Mouse (Mus musculus): ENCODE data around the gene Gtf3c2. TPM values are rescaled to one million over a fixed set of nuclear protein-coding genes. Genes with fewer than 3 reads are reported as not detected.

Gene Gtf3c2
- total RNA-seq, 2 experiments from 2014 or later: 58.5 to 66.8 TPM

- no peak for DNase-seq
These were observed 41.5 kb downstream of the Gtf3c2 start, which contains the start of gene Ucn for GRCm38 (mm10) chr5:31138241-31138967. Ucn (minus strand) TSS chr5:31138829.

- no peak for DNase-seq
These were observed 42.3 kb downstream of the Gtf3c2 start for GRCm38 (mm10) chr5:31137658-31138057.

- DNase-seq: no peak
These were observed 43.1 kb downstream of the Gtf3c2 start for GRCm38 (mm10) chr5:31136730-31137424.

- DNase-seq: no peak
These were observed 53.9 kb downstream of the Gtf3c2 start for GRCm38 (mm10) chr5:31126050-31126449.

- no peak for DNase-seq
These were observed 56.5 kb downstream of the Gtf3c2 start for GRCm38 (mm10) chr5:31123481-31123880.

- no peak for DNase-seq
These were observed 58.8 kb downstream of the Gtf3c2 start for GRCm38 (mm10) chr5:31121111-31121510.

GRCm38 (mm10) chr5:31116912-31117311 lies 63.0 kb downstream of the Gtf3c2 start:
- DNase-seq: no peak

GRCm38 (mm10) chr5:31116354-31116753 lies 63.6 kb downstream of the Gtf3c2 start, which contains the start of gene Trim54:
Trim54 (plus strand) TSS chr5:31116712.
- no peak for DNase-seq

- no peak for DNase-seq
These were observed 69.2 kb downstream of the Gtf3c2 start for GRCm38 (mm10) chr5:31110781-31111180.

GRCm38 (mm10) chr5:31108000-31108490 lies 71.9 kb downstream of the Gtf3c2 start, which contains the start of gene Slc30a3:
Slc30a3 (minus strand) TSS chr5:31108237.
- DNase-seq: no peak

Other genes starting within 250 kb of the Gtf3c2 start
- 10 to 100 TPM; 16.5 to 16.7 TPM for gene Cgref1, start 234.6 kb downstream of the Gtf3c2 start, total RNA-seq (2021)
- gene Preb, start 219.8 kb downstream of the Gtf3c2 start, total RNA-seq (2021): 100 to 1,000 TPM; 115 to 137 TPM
- under 1 TPM; 0.10 to 0.13 TPM for gene Tcf23, start 211.5 kb downstream of the Gtf3c2 start, total RNA-seq (2021)
- gene Atraid, start 131.8 kb downstream of the Gtf3c2 start, total RNA-seq (2021): 10 to 100 TPM; 73.7 to 77.5 TPM
- 10 to 100 TPM; 13.7 to 14.2 TPM for gene Slc5a6, start 131.2 kb downstream of the Gtf3c2 start, total RNA-seq (2021)
- 10 to 100 TPM; 22.3 to 25.5 TPM for gene Cad, start 125.4 kb downstream of the Gtf3c2 start, total RNA-seq (2021)
- gene Dnajc5g, start 73.9 kb downstream of the Gtf3c2 start, total RNA-seq (2021): not detected
- gene Slc30a3, start 71.9 kb downstream of the Gtf3c2 start, total RNA-seq (2021): 10 to 100 TPM; 73.6 to 76.8 TPM
- gene Trim54, start 63.4 kb downstream of the Gtf3c2 start, total RNA-seq (2021): not detected
- not detected for gene Ucn, start 41.3 kb downstream of the Gtf3c2 start, total RNA-seq (2021)
- gene Mpv17, start 25.9 kb downstream of the Gtf3c2 start, total RNA-seq (2021): 10 to 100 TPM; 61.2 to 62.2 TPM
- gene Gm29609, start 233 bp downstream of the Gtf3c2 start, total RNA-seq (2021): 1 to 10 TPM; 3.2 to 3.4 TPM
- 10 to 100 TPM; 77.0 to 83.7 TPM for gene Snx17, start 13.1 kb upstream of the Gtf3c2 start, total RNA-seq (2021)
- 10 to 100 TPM; 38.7 to 46.9 TPM for gene Eif2b4, start 13.3 kb upstream of the Gtf3c2 start, total RNA-seq (2021)
- 10 to 100 TPM; 29.2 to 30.4 TPM for gene Zfp513, start 22.2 kb upstream of the Gtf3c2 start, total RNA-seq (2021)
- gene Ppm1g, start 40.5 kb upstream of the Gtf3c2 start, total RNA-seq (2021): 10 to 100 TPM; 74.4 to 75.3 TPM
- 10 to 100 TPM; 81.6 to 84.8 TPM for gene Nrbp1, start 60.7 kb upstream of the Gtf3c2 start, total RNA-seq (2021)
- not detected for gene Gm9970, start 61.1 kb upstream of the Gtf3c2 start, total RNA-seq (2021)
- 1 to 10 TPM; 3.0 to 3.7 TPM for gene Krtcap3, start 71.5 kb upstream of the Gtf3c2 start, total RNA-seq (2021)
- 10 to 100 TPM; 69.1 to 93.8 TPM for gene Ift172, start 111.0 kb upstream of the Gtf3c2 start, total RNA-seq (2021)
- 100 to 1,000 TPM; 144 to 187 TPM for gene Fndc4, start 115.9 kb upstream of the Gtf3c2 start, total RNA-seq (2021)
- under 1 TPM in 1 of 2 experiments, not detected in 1; 0.10 TPM for gene Gckr, start 117.3 kb upstream of the Gtf3c2 start, total RNA-seq (2021)

All from layer of hippocampus, postnatal 36 days (tissue).